Mouse (Mus musculus) erythroblast, embryonic 14.5 days (primary cell): ENCODE results near the gene Mcfd2.

Experiments
- GATA1 ChIP-seq: IDR thresholded peaks from 2 replicates; pipeline ENCODE4 v1.6.1; 2012; ENCODE audit warnings: low read length, inconsistent platforms, mixed read lengths
- TAL1 ChIP-seq: IDR thresholded peaks from 3 replicates; pipeline ENCODE4 v1.6.1; 2012; ENCODE audit warnings: low read length, inconsistent platforms, mixed read lengths

GRCm38 (mm10) chr17:87302014-87302794, 36.5 kb upstream of the Mcfd2 start:
- no peak for TF ChIP-seq TAL1
- no peak for TF ChIP-seq GATA1
